Comparison of ENCODE assay signal across 8 mouse cellular contexts in the genomic region with DNA sequence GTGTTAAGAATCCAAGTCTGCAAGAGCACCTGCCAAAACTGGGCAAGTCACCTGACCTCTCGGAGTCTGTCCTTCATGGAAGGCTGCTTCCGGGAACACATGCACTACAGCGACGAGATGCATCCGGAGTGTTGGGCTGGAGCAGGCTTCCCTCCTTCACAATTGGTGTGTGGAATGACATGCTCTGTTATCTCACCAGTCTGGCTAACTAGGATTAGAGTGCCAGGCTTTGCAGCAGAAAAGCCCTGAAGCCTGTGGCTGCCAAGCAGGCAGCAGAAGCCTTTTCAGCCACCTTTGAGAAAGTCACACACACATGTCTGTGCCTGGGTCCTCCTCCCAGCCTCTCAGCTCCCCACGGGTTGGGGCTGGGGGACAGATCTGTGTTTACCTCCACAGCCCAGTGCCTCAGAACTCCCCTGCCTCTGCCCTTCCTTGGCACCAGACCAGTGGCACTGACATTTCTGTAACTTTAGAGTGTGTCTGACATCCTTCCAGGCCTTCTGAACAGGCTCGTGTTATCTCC. TPM values are rescaled to one million over a fixed set of nuclear protein-coding genes. Genes with fewer than 3 reads are reported as not detected.
DNase-seq lines count a peak whose midpoint lies in the region; ATAC-seq and TF ChIP-seq lines count a peak whose summit lies in the region.

No protein-coding gene starts in this region.

- 73% methylated on average over 7 of the region's 7 CpGs for WGBS in hindbrain, embryonic 12.5 days

- H3K36me3 ChIP-seq in hindbrain, embryonic 12.5 days, result no peaks in the 10 kb centered on the region

- peak; percentile 70 for DNase-seq in gastrocnemius, adult 2 months
- no peak for DNase-seq in gastrocnemius, postnatal 4 days (ENCODE audit: low spot score in 2 of 2)
- peak; percentile 21 for DNase-seq in MN1 (ENCODE audit: low spot score)
- peak; percentile 29 for DNase-seq in gastrocnemius, postnatal 10 days
- peak; percentile 55 for DNase-seq in kidney, adult 18-20 months
- DNase-seq in T-cell, adult 2 months (ENCODE audit: low spot score), result no peak
- DNase-seq in layer of hippocampus, postnatal 36 days, result no peak

- intact Hi-C loops in gastrocnemius, adult 2 months (cut with DNase I), result loop anchor here (5.0 kb wide), 1 partner anchor 38 kb away; no protein-coding TSS in a partner anchor

- no peak overlapping the region for H3K4me2 ChIP-seq in hindbrain, embryonic 12.5 days (replicated peaks)

- no peaks in the 10 kb centered on the region for H3K9me3 ChIP-seq in hindbrain, embryonic 12.5 days (replicated peaks)

- no peaks in the 10 kb centered on the region for H3K27me3 ChIP-seq in hindbrain, embryonic 12.5 days

- ATAC-seq in hindbrain, embryonic 12.5 days (ENCODE audit: low FRiP score), result no peak

- H3K9ac ChIP-seq in hindbrain, embryonic 12.5 days, result no peak overlapping the region

- H3K4me1 ChIP-seq in hindbrain, embryonic 12.5 days, result peaks cover 17% of the 10 kb centered on the region

- peak overlapping the region; percentile 54 for H3K4me3 ChIP-seq in gastrocnemius, adult 2 months
- no peak overlapping the region for H3K4me3 ChIP-seq in hindbrain, embryonic 12.5 days

- peak overlapping the region; percentile 92 for H3K27ac ChIP-seq in gastrocnemius, adult 2 months
- no peak overlapping the region for H3K27ac ChIP-seq in hindbrain, embryonic 12.5 days

- no peak for TF ChIP-seq CTCF in gastrocnemius, adult 2 months (IDR thresholded peaks at IDR 0.05)

RNA-seq across cellular contexts. Expression of gene Lrmp, which starts 10.2 kb away (rescaled TPM):
- under 1 TPM; 0.31 to 0.61 TPM for total RNA-seq in gastrocnemius, adult 2 months (2021)
- total RNA-seq in gastrocnemius, postnatal 4 days (2021), result 1 to 10 TPM; 4.1 to 4.6 TPM
- total RNA-seq in gastrocnemius, postnatal 10 days (2021), result 1 to 10 TPM; 1.2 to 4.1 TPM
- polyA plus RNA-seq in hindbrain, embryonic 12.5 days (2016; fragmentation: Nextera tagmentation; extraction: Ambion mirVana), result 0.86 and 1.4 TPM in 2 replicates
- 1 to 10 TPM; 3.2 to 3.3 TPM for total RNA-seq in layer of hippocampus, postnatal 36 days (2021)

RNA-seq across cellular contexts. Expression of gene Bcat1, which starts 49.7 kb away (rescaled TPM):
- under 1 TPM; 0.64 to 0.66 TPM for total RNA-seq in gastrocnemius, adult 2 months (2021)
- total RNA-seq in gastrocnemius, postnatal 4 days (2021), result 10 to 100 TPM; 18.9 to 23.5 TPM
- total RNA-seq in gastrocnemius, postnatal 10 days (2021), result 10 to 100 TPM; 12.3 to 16.6 TPM
- 90.5 and 91.5 TPM in 2 replicates for polyA plus RNA-seq in hindbrain, embryonic 12.5 days (2016; fragmentation: Nextera tagmentation; extraction: Ambion mirVana)
- 100 to 1,000 TPM; 100 to 102 TPM for total RNA-seq in layer of hippocampus, postnatal 36 days (2021)

Comparison
In these comparisons a context has a peak if more than half of its experiments do, and no peak if none do; other contexts are left out.
1. DNase-seq: peak in gastrocnemius, adult 2 months (single experiment), MN1 (single experiment), gastrocnemius, postnatal 10 days (single experiment) and kidney, adult 18-20 months (single experiment); none in gastrocnemius, postnatal 4 days (0 of 2), T-cell, adult 2 months (single experiment) and layer of hippocampus, postnatal 36 days (0 of 2).
2. RNA of gene Bcat1, which starts 49.7 kb away (total RNA-seq): 100 to 102 TPM in layer of hippocampus, postnatal 36 days, 18.9 to 23.5 TPM in gastrocnemius, postnatal 4 days and 12.3 to 16.6 TPM in gastrocnemius, postnatal 10 days; 0.64 to 0.66 TPM in gastrocnemius, adult 2 months; every median in the first group is over 4 times any median in the second.